Mouse (Mus musculus): Measurements from ENCODE around the gene Ecd.

DNA sequence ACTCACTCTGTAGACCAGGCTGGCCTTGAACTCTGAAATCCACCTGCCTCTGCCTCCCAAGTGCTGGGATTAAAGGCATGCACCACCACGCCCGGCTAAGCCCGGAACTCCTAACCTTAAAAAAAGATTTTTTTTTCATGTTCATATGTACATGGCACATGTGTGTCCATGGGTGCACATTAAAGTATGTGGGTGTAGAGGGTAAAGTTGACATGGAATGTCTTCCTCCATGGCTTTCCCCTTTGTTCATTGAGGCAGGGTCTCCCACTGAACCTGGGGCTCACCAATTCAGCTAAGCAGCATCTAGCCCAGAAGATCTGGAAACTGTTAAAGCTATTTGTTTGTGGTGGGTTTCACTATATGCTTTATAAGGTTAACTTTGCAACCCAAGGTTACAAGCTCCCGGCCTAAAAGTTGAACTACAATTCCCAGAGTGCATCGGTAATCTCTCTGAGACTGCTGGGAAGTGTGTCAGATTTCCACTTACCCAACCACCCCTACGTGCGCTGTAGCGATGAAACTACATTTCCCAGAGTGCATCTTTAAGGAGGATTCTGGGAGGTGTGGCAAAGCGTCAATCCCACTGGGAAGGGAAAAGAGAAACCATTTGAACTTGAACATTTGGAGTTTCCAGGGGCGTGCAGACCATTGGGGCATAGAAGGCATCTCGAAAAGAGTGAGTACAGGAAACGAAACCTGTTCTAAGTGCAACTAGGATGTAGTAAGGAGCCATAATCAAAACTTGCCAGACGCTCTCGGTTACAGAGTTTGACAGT, 53.6 kb downstream of the Ecd start, which contains the start of gene Nudt13:
- TF ChIP-seq CTCF (IDR thresholded peaks at IDR 0.05; ENCODE audit: low read depth, low read length): no peak
- TF ChIP-seq GATA1 (IDR thresholded peaks at IDR 0.05; ENCODE audit: borderline replicate concordance, low read length): no peak

All from G1E (cell line).